Mouse (Mus musculus): ENCODE measurements around the gene Oxld1. TPM values are rescaled to one million over a fixed set of nuclear protein-coding genes. Genes with fewer than 3 reads are reported as not detected.

Gene Oxld1
- polyA plus RNA-seq, 1 experiment from 2014 or later, result 18.2 TPM

- ATAC-seq (ENCODE audit: low FRiP score, low TSS enrichment), result no peak
- no peaks in the 10 kb centered on the region for H3K27me3 ChIP-seq (ENCODE audit: control insufficient read depth, insufficient read depth, low read length)
- no peaks in the 10 kb centered on the region for H3K9me3 ChIP-seq (ENCODE audit: control insufficient read depth, low read length)
- no peak overlapping the region for H3K27ac ChIP-seq (ENCODE audit: low read depth, low read length)
- no peak overlapping the region for H3K4me3 ChIP-seq (ENCODE audit: low read length)
- peaks cover 9% of the 10 kb centered on the region for H3K4me1 ChIP-seq (ENCODE audit: control insufficient read depth, insufficient read depth, low read length)
- peaks cover 49% of the 10 kb centered on the region for H3K36me3 ChIP-seq (ENCODE audit: control insufficient read depth, insufficient read depth, low read length)
- no peak overlapping the region for H3K4me2 ChIP-seq (replicated peaks; ENCODE audit: low read depth, low read length)
- WGBS, result 89% methylated on average over 3 of the region's 3 CpGs
- H3K9ac ChIP-seq (ENCODE audit: low read depth, low read length), result no peak overlapping the region
Measured at GRCm38 (mm10) chr11:120497436-120497835, 39.6 kb upstream of the Oxld1 start.

GRCm38 (mm10) chr11:120493911-120494310 lies 36.0 kb upstream of the Oxld1 start:
- 86% methylated on average over 3 of the region's 3 CpGs for WGBS

GRCm38 (mm10) chr11:120493351-120493750 lies 35.5 kb upstream of the Oxld1 start:
- Histone ChIP-seq H3K9ac (ENCODE audit: low read depth, low read length) (peak overlapping the region; percentile 76; the same call in 1 of the 2 replicates), H3K27ac (ENCODE audit: low read depth, low read length) (peak overlapping the region; percentile 78), H3K27me3 (ENCODE audit: control insufficient read depth, insufficient read depth, low read length) (no peaks in the 10 kb centered on the region), H3K4me2 (replicated peaks; ENCODE audit: low read depth, low read length) (peak overlapping the region; percentile 91), H3K4me1 (ENCODE audit: control insufficient read depth, insufficient read depth, low read length) (peaks cover 26% of the 10 kb centered on the region), H3K36me3 (ENCODE audit: control insufficient read depth, insufficient read depth, low read length) (peaks cover 47% of the 10 kb centered on the region), H3K9me3 (ENCODE audit: control insufficient read depth, low read length) (no peaks in the 10 kb centered on the region), H3K4me3 (ENCODE audit: low read length) (peak overlapping the region; percentile 80)
- no peak for ATAC-seq (ENCODE audit: low FRiP score, low TSS enrichment)
- 43% methylated on average over 3 of the region's 3 CpGs for WGBS

More at GRCm38 (mm10) chr11:120493911-120494310, 36.0 kb upstream of the Oxld1 start:
- ATAC-seq (ENCODE audit: low FRiP score, low TSS enrichment), result no peak
- H3K4me1 ChIP-seq (ENCODE audit: control insufficient read depth, insufficient read depth, low read length), result peaks cover 26% of the 10 kb centered on the region
- no peak overlapping the region for H3K27ac ChIP-seq (ENCODE audit: low read depth, low read length)
- H3K9me3 ChIP-seq (ENCODE audit: control insufficient read depth, low read length), result no peaks in the 10 kb centered on the region
- H3K4me3 ChIP-seq (ENCODE audit: low read length), result no peak overlapping the region
- no peak overlapping the region for H3K4me2 ChIP-seq (replicated peaks; ENCODE audit: low read depth, low read length)
- 0 out of 2 replicates have a peak overlapping the region, but pooled peaks have one; percentile 76 for H3K9ac ChIP-seq (ENCODE audit: low read depth, low read length)
- no peaks in the 10 kb centered on the region for H3K27me3 ChIP-seq (ENCODE audit: control insufficient read depth, insufficient read depth, low read length)
- H3K36me3 ChIP-seq (ENCODE audit: control insufficient read depth, insufficient read depth, low read length), result peaks cover 45% of the 10 kb centered on the region

- no peak for ATAC-seq (ENCODE audit: low FRiP score, low TSS enrichment)
- Histone ChIP-seq H3K4me1 (ENCODE audit: control insufficient read depth, insufficient read depth, low read length) (peaks cover 26% of the 10 kb centered on the region), H3K4me2 (replicated peaks; ENCODE audit: low read depth, low read length) (peak overlapping the region; percentile 91), H3K4me3 (ENCODE audit: low read length) (peak overlapping the region; percentile 80), H3K9me3 (ENCODE audit: control insufficient read depth, low read length) (no peaks in the 10 kb centered on the region), H3K27ac (ENCODE audit: low read depth, low read length) (peak overlapping the region; percentile 78), H3K9ac (ENCODE audit: low read depth, low read length) (peak overlapping the region; percentile 76), H3K27me3 (ENCODE audit: control insufficient read depth, insufficient read depth, low read length) (no peaks in the 10 kb centered on the region), H3K36me3 (ENCODE audit: control insufficient read depth, insufficient read depth, low read length) (peaks cover 47% of the 10 kb centered on the region)
- WGBS, result 25% methylated on average over 3 of the region's 3 CpGs
Measured at GRCm38 (mm10) chr11:120492878-120493203, 35.0 kb upstream of the Oxld1 start.

- Histone ChIP-seq H3K9ac (ENCODE audit: low read depth, low read length) (peak overlapping the region; percentile 76), H3K4me2 (replicated peaks; ENCODE audit: low read depth, low read length) (peak overlapping the region; percentile 91), H3K4me3 (ENCODE audit: low read length) (peak overlapping the region; percentile 80), H3K36me3 (ENCODE audit: control insufficient read depth, insufficient read depth, low read length) (peaks cover 48% of the 10 kb centered on the region), H3K4me1 (ENCODE audit: control insufficient read depth, insufficient read depth, low read length) (peaks cover 26% of the 10 kb centered on the region), H3K27ac (ENCODE audit: low read depth, low read length) (peak overlapping the region; percentile 78), H3K27me3 (ENCODE audit: control insufficient read depth, insufficient read depth, low read length) (no peaks in the 10 kb centered on the region), H3K9me3 (ENCODE audit: control insufficient read depth, low read length) (no peaks in the 10 kb centered on the region)
- ATAC-seq (ENCODE audit: low FRiP score, low TSS enrichment), result peak; percentile 60
- under 1% methylated on average over 48 of the region's 48 CpGs for WGBS
Measured at GRCm38 (mm10) chr11:120492024-120492877, 34.4 kb upstream of the Oxld1 start.

- peak within 1 kb of the TSS; percentile 78 for H3K27ac ChIP-seq (ENCODE audit: low read depth, low read length)
- H3K4me3 ChIP-seq (ENCODE audit: low read length), result peak within 1 kb of the TSS; percentile 80
- peak within 1 kb of the TSS; percentile 91 for H3K4me2 ChIP-seq (replicated peaks; ENCODE audit: low read depth, low read length)
- peaks cover 48% of the 10 kb centered on the region for H3K36me3 ChIP-seq (ENCODE audit: control insufficient read depth, insufficient read depth, low read length)
- no peaks in the 10 kb centered on the region for H3K27me3 ChIP-seq (ENCODE audit: control insufficient read depth, insufficient read depth, low read length)
- peak; percentile 88 for ATAC-seq (ENCODE audit: low FRiP score, low TSS enrichment)
- H3K9me3 ChIP-seq (ENCODE audit: control insufficient read depth, low read length), result no peaks in the 10 kb centered on the region
- H3K4me1 ChIP-seq (ENCODE audit: control insufficient read depth, insufficient read depth, low read length), result peaks cover 26% of the 10 kb centered on the region
- peak within 1 kb of the TSS; percentile 76 for H3K9ac ChIP-seq (ENCODE audit: low read depth, low read length)
- 1% methylated on average over 35 of the region's 35 CpGs for WGBS
Measured at GRCm38 (mm10) chr11:120491317-120492023, 33.6 kb upstream of the Oxld1 start, which contains the start of gene Slc25a10. Slc25a10 (plus strand) TSS chr11:120491840.

- Histone ChIP-seq H3K4me3 (ENCODE audit: low read length) (peak overlapping the region; percentile 80), H3K4me2 (replicated peaks; ENCODE audit: low read depth, low read length) (peak overlapping the region; percentile 91; the same call in 1 of the 2 replicates), H3K9me3 (ENCODE audit: control insufficient read depth, low read length) (no peaks in the 10 kb centered on the region), H3K4me1 (ENCODE audit: control insufficient read depth, insufficient read depth, low read length) (peaks cover 29% of the 10 kb centered on the region), H3K9ac (ENCODE audit: low read depth, low read length) (peak overlapping the region; percentile 76; the same call in 1 of the 2 replicates), H3K27me3 (ENCODE audit: control insufficient read depth, insufficient read depth, low read length) (no peaks in the 10 kb centered on the region), H3K27ac (ENCODE audit: low read depth, low read length) (peak overlapping the region; percentile 76), H3K36me3 (ENCODE audit: control insufficient read depth, insufficient read depth, low read length) (peaks cover 46% of the 10 kb centered on the region)
- WGBS, result 34% methylated on average over 4 of the region's 4 CpGs
- no peak for ATAC-seq (ENCODE audit: low FRiP score, low TSS enrichment)
Measured at GRCm38 (mm10) chr11:120490291-120491046, 32.6 kb upstream of the Oxld1 start.

- Histone ChIP-seq H3K4me2 (replicated peaks; ENCODE audit: low read depth, low read length) (no peak overlapping the region), H3K4me3 (ENCODE audit: low read length) (no peak overlapping the region; the same call in 1 of the 2 replicates), H3K9ac (ENCODE audit: low read depth, low read length) (peak overlapping the region; percentile 31; the same call in 1 of the 2 replicates), H3K4me1 (ENCODE audit: control insufficient read depth, insufficient read depth, low read length) (peaks cover 33% of the 10 kb centered on the region), H3K27ac (ENCODE audit: low read depth, low read length) (peak overlapping the region; percentile 76), H3K9me3 (ENCODE audit: control insufficient read depth, low read length) (no peaks in the 10 kb centered on the region), H3K36me3 (ENCODE audit: control insufficient read depth, insufficient read depth, low read length) (peaks cover 35% of the 10 kb centered on the region), H3K27me3 (ENCODE audit: control insufficient read depth, insufficient read depth, low read length) (no peaks in the 10 kb centered on the region)
- peak; percentile 22 for ATAC-seq (ENCODE audit: low FRiP score, low TSS enrichment)
- 54% methylated on average over 4 of the region's 4 CpGs for WGBS
Measured at GRCm38 (mm10) chr11:120489054-120489761, 31.3 kb upstream of the Oxld1 start.
